Mouse (Mus musculus): ENCODE results near the gene Eral1. TPM values are rescaled to one million over a fixed set of nuclear protein-coding genes. Genes with fewer than 3 reads are reported as not detected.
A peak's percentile ranks its signal among the peaks of the same experiment; 100 is the strongest.

The Eral1 gene
- total RNA-seq, 2 experiments from 2014 or later: 23.7 to 24.0 TPM

DNA sequence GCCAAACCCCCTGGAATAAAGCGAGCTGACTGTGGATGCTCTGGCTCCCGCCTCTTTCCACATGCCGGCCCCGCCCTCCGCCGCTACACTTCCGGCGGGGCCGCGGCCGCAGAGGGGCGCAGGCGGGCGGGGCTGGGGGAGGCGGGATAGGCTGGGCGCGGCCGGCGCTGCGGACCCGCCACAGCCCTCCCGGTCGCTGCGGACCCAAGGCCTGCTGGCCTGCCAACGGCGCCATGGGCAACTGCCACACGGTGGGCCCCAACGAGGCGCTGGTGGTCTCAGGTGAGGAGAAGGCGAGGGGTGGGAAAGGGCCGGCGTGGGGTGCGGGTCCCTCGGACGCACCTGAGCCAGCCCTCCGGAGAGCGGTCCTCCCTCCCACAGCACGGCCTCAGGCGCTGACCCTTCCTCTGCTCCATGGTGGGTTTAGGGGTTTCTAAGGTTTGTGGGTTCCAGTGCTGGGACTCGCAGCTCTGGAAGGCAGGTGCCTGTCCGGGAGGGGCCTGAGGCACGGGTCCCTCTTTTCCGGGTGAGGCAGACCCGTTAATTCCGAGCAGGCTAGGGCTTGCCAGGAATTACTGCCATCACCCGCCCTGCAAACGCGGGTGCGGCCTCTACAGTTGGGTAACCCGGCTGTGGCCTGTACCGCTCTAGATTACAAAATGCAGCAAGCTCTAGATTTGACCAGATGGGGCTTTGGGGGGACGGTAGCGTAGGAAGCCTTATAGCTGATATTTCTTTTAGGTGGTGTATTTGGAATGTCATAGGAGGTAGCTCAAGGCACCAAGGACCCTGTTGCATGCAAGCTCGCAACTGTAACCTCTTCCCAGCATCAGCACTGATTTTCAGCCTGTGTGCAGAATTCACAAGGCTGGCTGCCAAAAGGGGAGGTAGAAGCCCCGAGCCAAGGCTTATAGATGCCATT, 42.1 kb downstream of the Eral1 start, which contains the start of gene Flot2:
Gene Flot2 (plus strand): TSS at position 101 of the 922 bp plus-strand sequence.
- DNase-seq: peak; percentile 72

- DNase-seq: no peak
Measured at GRCm38 (mm10) chr11:78036791-78037190, 43.4 kb downstream of the Eral1 start.

DNA sequence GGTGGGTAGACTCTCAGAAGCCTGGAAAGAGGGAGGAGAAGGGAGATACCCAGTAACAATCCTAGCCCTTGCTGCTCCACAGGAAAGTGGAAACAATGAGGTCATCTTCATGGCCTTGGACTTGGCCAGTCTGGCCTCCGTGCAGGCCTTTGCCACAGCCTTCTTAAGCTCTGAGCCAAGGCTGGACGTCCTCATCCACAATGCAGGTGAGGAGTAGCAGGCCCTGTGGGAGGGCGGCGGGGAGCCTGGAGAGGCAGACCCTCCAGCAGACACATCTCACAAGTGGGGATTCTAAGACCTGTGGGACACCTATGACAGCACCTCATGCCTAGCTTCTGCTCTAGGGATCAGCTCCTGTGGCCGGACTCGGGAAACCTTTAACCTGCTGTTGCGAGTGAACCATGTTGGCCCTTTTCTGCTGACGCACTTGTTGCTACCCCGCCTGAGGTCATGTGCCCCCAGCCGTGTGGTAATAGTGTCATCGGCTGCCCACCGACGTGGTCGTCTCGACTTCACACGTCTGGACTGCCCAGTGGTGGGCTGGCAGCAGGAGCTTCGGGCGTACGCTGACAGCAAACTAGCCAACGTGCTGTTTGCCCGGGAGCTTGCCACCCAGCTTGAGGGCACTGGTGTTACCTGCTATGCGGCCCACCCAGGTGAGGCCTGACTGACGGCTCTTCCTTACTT, 46.1 kb downstream of the Eral1 start:
- DNase-seq: no peak

DNA sequence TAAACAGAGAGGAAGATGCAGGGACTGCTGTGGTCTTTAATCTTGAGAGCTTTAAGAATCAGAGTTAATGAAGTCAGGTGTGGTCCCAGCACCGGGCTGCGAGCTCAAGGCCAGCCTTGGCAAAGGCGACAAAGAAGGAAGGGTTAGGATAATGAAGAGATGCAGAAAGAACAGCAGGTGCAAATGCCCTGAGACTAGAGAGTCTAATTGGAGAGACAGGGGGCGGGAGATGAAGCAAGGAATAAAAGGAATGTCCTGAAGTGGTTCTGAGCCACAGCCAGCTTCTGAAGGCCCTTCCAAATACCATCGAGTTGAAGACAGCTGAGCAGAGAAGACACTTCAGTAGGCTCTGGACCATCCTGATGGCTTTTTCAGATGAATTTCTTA, 47.4 kb downstream of the Eral1 start:
- no peak for DNase-seq

- peak; percentile 96 for DNase-seq
Measured at GRCm38 (mm10) chr11:78031947-78032808, 48.0 kb downstream of the Eral1 start, which contains the start of gene Dhrs13. Gene Dhrs13 (plus strand): TSS chr11:78032280.

GRCm38 (mm10) chr11:78031389-78031788, 48.8 kb downstream of the Eral1 start:
- no peak for DNase-seq

GRCm38 (mm10) chr11:78030600-78030999, 49.6 kb downstream of the Eral1 start:
- no peak for DNase-seq

DNA sequence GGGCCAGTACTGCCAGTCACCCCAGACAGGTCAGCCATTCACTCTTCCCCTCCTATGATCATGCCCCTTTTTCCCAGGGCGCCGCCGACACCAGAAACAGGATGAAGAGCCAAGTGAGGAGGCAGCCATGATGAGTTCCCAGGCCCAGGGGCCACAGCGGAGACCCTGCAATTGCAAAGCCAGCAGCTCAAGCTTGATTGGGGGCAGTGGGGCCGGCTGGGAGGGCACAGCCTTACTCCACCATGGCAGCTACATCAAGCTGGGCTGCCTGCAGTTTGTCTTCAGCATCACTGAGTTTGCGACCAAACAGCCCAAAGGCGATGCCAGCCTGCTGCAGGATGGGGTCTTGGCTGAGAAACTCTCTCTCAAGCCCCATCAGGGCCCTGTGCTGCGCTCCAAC, 50.9 kb downstream of the Eral1 start:
- no peak for DNase-seq

DNA sequence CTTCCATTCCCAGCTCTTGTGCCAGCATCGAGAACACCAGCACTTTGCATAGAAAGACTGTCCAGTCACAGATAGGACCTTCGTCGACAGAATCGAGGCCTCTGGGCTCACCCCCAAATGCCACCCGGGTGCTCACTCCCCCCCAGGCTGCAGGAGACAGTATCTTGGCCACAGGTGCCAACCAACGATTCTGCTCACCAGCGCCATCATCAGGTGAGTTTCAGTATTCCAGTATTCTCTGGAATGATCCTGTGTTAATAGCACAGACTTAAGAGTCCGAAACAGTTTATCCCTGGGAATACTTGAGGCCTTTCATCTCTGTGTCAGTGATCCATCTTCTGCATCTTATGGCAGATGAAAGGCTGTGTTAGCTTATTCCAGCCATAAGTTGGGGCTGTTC, 56.6 kb downstream of the Eral1 start:
- DNase-seq: peak; percentile 63

Small RNAs within 50 kb of the gene (microRNA-seq; reads per million reads assigned to microRNA genes)
- gene Mir144 (127 to 169 reads per million in 2 experiments), gene Mir451a (0 reads per million in 2 experiments), gene Mir451b (0 reads per million in 2 experiments)

Other genes starting within 250 kb of the Eral1 start
- 1 to 10 TPM; 1.9 to 2.5 TPM for gene Pipox, start 186.3 kb downstream of the Eral1 start, total RNA-seq (2021)
- under 1 TPM; 0.14 to 0.19 TPM for gene Sez6, start 149.6 kb downstream of the Eral1 start, total RNA-seq (2021)
- 10 to 100 TPM; 42.3 to 43.2 TPM for gene Phf12, start 97.6 kb downstream of the Eral1 start, total RNA-seq (2021)
- gene Dhrs13, start 48.1 kb downstream of the Eral1 start, total RNA-seq (2021): 1 to 10 TPM; 7.8 to 9.3 TPM
- 10 to 100 TPM; 89.1 to 98.5 TPM for gene Flot2, start 42.5 kb downstream of the Eral1 start, total RNA-seq (2021)
- 10 to 100 TPM; 17.1 to 17.5 TPM for gene Fam222b, start 14.3 kb upstream of the Eral1 start, total RNA-seq (2021)
- 10 to 100 TPM; 25.8 to 27.5 TPM for gene Traf4, start 85.2 kb upstream of the Eral1 start, total RNA-seq (2021)
- 1 to 10 TPM; 7.7 to 8.6 TPM for gene Nek8, start 96.3 kb upstream of the Eral1 start, total RNA-seq (2021)
- 1 to 10 TPM; 8.4 to 9.8 TPM for gene Tlcd1, start 96.3 kb upstream of the Eral1 start, total RNA-seq (2021)
- 1,000 to 10,000 TPM; 1,082 to 1,148 TPM for gene Rpl23a, start 103.2 kb upstream of the Eral1 start, total RNA-seq (2021)
- 10 to 100 TPM; 25.2 to 28.0 TPM for gene Rab34, start 108.0 kb upstream of the Eral1 start, total RNA-seq (2021)
- gene Proca1, start 113.0 kb upstream of the Eral1 start, total RNA-seq (2021): 1 to 10 TPM in 1 of 2 experiments, under 1 TPM in 1; 0.81 to 1.4 TPM
- gene Sdf2, start 165.4 kb upstream of the Eral1 start, total RNA-seq (2021): 10 to 100 TPM; 41.2 to 43.9 TPM
- gene Supt6, start 165.6 kb upstream of the Eral1 start, total RNA-seq (2021): 10 to 100 TPM; 35.7 to 37.2 TPM
- 100 to 1,000 TPM; 178 to 185 TPM for gene 2610507B11Rik, start 181.4 kb upstream of the Eral1 start, total RNA-seq (2021)
- gene BC030499, start 210.5 kb upstream of the Eral1 start, total RNA-seq (2021): 1 to 10 TPM; 1.2 to 1.4 TPM
- 10 to 100 TPM; 32.6 to 33.2 TPM for gene Spag5, start 221.1 kb upstream of the Eral1 start, total RNA-seq (2021)
- 1 to 10 TPM; 3.3 to 3.6 TPM for gene Aldoc, start 242.6 kb upstream of the Eral1 start, total RNA-seq (2021)
- gene Pigs, start 248.0 kb upstream of the Eral1 start, total RNA-seq (2021): 10 to 100 TPM; 27.0 to 27.2 TPM

All from heart, postnatal 4 days (tissue).